Mouse (Mus musculus) 416B (cell line): Measurements from ENCODE around the gene Nfkbie.

ENCODE experiments used
- DNase-seq: peaks from one replicate; pipeline ENCODE4 v3.0.0; 2011; ENCODE audit warnings: low read depth

Nfkbie gene

DNA sequence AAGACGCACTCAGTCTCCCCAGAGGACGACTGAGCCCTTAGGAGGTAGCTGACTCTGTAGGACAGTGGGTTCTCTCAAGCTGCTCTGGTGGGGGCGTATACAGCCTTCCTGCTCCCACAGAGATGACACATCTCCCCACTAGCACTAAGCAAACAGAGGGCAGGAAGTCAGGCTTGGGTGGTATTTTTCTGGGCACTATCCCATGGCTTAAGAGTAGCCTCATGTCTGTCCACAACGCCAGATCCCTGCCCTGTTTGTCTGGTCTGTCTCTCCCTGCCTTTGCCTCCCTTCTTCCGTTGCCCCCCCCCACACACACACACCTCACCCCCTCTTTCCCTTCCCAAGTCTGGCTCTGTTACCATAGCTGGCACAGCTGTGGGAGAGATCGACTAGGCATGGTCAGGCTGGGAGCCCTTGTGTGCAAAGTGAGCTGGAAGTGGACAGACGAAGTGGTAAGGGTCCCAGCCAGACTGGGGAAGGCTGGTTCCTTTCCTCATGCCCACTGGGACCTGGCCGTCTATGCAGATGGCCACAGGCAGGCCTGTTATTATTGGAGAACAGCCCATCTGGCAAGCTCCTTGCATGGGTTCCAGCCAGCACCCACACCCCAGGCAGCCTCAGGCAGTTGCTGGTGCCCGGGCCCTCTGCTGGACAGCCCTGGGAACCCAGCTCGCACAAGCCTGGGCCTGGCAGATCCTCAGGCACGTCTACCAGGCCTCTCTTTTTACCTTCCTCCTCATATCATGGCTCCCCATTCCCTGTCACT lies 41.3 kb downstream of the Nfkbie start:
- DNase-seq, result peak; percentile 75

DNA sequence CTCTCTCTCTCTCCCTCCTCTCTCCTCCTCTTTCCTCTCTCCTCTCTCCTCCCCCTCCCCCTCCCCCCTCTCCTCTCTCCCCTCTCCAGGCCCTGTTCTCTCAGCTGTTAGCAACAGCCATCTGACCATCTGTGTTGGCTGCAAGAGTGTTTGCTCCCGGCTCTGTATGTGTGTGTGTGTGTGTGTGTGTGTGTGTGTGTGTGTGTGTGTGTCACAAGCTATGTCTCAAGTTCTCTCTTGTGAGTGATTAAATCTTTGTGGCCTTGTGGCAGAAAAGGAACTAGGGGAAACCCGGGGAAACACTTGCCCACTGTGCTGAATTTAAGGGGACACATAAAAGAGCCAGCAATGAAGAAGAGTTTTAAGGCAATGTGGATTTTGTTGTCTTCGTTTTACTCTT lies 42.3 kb downstream of the Nfkbie start:
- DNase-seq, result peak; percentile 90

DNA sequence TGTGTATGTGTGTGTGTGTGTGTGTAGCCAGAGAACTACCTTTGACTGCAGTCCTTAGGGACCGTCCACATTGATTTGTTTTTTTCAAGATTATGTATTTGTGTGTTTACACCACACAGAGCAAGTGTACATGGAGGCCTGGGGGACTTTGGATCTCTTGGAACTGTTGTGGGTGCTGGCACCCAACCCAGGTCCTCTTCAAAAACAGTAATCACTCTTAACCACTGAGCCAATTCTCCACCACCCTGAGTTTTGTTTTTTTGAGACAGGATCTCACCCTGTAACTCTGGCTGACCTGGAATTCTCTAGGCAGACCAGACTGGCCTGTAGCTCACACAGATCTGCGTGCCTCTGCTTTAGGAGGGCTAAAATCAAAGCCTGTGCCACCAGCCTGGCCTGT lies 42.9 kb downstream of the Nfkbie start:
- no peak for DNase-seq

DNA sequence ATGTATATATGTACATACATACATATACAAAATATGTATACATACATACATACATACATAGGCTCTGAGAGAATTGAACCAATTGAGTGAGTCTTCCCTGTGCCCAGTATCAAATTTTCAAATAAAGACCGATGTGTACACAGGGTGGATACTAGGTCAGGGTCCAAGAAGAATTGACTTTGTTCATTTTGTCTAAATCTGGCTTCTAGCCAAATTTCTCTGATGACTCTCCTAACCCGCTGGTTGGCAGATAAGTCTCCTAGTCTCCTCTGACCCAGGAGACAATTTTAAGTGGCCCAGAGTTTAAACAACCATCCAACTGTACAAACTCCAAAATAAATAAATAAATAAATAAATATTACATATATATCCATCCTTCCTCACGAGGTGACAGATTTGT lies 43.4 kb downstream of the Nfkbie start:
- DNase-seq, result no peak

DNA sequence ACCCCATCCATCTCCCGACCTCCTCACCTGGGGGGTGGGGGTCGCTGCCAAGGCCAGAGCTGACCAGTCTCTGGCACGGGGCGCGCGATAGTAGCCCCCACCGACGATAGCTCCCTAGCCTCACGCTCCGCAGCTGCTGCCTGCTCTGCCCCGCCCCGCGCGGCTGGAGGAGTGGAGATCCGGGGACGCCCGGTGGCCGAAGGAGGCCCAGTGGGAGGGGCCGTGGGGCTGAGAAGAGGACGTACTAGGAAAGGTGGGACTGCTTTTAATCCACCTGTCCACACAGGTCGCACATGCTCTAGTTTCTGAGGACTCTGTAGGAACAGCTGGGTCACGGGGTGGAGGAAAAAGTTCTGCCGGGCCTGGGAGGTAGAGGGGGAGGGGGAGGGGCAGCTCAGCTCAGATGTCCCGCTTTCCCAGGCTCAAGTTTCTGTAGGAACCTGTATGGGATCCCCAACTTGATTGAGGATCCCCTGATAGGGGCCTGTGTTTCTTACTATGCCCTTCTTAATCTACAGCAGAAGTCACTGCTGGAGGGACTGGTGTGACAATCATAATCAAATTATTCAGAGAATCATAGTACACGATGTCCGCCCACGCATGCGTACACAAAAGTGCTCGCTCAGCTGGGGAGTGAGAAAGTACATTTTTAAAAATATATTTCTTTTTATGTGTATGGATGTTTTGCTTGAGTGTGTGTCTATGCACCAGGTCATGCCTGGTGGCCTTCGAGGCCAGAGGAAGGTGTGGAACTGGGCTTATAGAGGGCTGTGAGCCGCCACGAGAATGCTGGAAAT lies 44.1 kb downstream of the Nfkbie start, which contains the start of gene Slc29a1:
Slc29a1 (minus strand) TSS at position 161 of the 797 bp plus-strand sequence.
- no peak for DNase-seq

DNA sequence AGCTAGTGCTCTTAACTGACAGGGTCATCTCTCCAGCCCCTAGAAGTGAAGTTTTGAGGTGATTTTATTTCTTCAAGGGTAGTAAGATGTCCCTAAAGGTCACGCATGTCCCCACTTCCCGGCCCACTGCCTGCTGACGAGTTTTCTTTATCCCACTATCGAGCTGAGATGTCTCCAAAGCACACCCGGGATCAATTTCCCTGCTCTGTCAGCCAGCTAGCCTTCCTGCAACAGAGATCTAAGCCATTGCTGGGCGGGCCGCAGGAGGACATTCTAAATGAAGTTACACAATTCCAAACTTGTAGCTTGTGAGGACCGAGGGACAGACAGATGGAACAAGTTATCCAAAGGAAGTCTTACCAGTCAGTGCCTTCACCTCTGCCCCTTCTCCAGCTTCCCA lies 44.8 kb downstream of the Nfkbie start:
- no peak for DNase-seq

DNA sequence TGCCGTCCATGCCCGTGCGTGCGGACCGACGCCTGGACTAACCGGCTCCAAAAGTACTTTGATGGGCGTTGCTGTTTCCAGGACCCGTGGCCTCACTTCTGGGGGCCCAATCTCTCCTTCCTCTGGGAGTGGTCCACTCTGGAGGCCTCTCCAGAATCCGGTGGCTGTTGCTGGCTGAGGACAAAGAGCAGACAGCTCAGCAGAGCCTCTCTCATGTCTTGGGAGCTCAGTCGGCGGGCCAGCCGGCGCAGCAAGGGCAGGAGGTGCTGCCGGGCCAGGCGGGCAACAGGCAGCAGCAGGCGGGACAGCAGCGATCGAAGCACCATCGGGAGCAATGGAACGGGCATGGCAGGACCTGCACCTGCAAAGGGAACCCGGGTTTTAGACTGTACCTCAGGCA lies 45.8 kb downstream of the Nfkbie start:
- DNase-seq, result no peak

DNA sequence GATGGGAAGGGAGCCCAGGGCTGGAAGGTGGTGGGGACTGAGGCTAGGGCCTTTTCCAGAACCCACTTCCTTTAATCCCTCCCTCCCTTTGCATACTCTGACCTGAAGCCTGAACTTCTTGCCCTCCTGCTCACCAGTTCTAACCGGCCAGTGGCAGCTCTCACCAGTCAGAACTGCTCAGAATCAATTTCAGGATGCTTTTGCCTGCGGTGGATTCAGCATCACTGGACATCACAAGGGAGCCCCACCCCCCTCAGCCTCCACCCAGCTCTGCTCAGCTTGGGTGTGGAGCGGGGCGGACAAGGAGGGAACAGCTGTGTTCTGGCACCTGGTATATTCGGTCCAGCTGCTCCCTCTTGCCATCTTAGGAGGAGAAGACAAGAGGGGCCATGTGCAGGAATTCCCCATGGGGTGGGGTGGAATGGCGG lies 46.4 kb downstream of the Nfkbie start, which contains the start of gene Mymx:
Mymx (minus strand) TSS at position 226 of the 428 bp plus-strand sequence.
- no peak for DNase-seq

DNA sequence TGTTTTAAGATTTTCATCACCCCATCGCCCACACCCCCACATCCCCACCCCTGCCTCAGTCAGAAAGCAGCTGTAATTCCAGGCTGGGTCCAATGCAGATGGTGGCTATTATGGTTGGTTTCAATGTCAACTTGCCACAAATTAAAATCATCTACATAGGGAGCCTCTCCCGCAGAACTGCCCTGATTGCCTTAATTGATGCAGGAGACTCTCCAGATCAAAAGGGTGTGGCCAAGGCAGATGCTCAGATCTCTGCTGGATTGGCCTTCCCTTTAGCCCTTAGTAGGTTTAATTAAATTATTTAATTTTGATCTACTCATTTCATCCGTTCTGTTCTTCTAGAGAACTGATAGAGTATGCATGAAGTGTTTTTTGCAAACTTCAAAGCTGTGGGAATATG lies 47.5 kb downstream of the Nfkbie start:
- no peak for DNase-seq

DNA sequence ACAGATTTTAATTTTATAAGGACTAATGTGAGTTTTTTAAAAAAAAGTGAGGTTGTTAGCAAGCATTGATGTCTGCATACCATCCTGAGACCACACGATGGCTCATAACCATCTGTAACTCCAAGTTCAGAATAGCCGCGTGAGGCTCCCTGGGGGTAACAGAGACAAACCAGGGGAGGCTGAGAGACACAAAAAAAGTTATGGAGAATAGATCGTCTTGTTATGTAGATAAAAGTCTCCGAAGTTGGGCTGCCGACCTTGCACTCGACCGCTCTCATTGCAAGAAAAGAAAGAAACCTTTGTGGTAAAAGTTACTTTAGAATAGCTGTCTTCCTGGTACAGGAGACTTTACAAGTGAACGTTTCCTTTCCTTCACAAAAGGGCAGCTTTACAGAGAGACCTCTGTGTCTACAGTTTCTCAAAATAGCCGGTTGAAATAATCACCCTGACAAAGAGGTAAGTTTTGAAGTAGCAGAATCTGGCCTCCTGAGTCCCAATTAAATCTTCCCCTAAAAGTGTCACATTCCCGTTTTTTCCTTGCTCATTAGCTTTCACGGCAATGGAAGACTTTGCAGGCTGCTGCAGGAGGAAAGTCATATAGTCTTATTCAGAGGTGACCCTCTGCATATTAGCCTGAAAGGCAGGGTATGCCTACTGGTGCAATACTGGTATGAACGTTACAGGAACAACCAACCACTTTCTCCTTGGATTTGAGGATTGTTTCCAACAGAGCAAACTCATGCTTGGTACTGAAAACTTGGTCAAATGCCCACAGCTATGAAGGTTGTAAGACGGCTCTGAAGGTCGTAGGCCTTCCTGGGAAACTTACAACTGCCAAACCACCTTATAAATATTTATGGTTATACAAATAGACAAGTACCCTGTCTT lies 51.7 kb downstream of the Nfkbie start:
- no peak for DNase-seq

DNA sequence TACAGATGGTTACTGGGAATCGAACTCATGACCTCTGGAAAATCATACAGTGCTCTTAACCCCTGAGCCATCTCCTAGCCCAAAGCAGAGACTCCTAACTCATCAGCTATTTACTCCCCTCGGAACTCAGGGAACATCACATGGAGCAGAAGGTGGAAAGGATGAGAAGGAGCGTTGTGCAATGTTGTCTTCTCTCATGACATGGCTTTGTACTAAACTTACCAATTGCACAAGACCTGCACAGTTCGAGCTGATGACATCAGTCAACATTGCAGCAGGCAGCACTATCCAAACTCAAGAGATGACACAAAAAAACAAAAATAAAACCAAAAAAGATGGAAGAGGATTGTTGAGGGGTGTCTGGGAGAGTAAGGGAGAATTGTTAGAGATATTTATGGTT lies 52.9 kb downstream of the Nfkbie start:
- DNase-seq, result peak; percentile 46

DNA sequence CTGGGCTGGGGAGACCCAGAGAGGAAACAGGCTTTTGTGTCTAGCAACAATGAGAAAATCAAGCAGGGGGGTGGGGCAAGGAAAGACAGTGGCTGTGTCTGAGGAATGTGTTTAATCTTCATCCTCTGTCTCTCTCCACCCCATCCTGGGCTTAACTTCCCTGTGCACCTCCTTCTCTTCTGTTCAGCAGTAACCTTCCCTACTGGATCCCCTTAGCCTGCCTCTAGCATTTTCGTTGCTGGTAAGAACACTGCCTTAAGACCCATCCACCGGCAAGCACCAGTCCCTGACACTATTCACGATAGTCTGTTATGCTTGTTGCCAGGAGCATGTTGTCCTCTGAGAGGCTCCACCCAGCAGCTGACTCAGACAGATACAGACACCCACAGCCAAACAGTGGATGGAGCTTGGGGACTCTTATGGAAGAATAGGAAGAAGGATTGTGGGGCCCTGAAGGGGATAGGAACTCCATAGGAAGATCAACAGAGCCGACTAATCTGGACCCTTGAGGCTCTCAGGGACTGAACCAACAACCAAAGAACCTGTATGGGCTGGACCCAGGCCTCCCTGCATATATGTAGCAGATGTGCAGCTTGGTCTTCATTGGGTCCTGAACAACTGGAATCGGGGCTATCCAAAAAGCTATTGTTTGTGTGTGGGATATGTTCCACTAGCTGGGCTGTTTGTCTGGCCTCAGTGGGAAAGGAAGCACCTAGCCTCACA lies 54.8 kb downstream of the Nfkbie start:
- DNase-seq, result no peak

DNA sequence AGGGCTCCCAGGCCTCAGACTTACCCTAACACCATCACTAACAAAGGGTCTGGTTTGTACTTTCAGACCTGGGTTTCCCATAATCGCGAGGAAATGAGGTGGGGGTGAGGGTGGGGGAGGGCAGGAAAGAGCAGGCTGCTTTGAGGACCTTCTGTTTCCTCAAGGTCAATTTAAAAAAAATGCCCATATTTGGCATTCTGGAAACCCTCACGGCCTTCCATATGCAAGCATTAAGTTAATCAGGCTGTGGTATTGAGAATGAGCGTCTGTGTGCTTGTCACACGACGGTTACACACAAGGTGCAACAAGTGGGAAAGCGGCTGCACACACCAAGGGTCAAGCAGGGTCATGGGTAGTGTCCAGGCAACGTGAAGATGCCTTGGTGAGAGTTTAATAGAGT lies 56.5 kb downstream of the Nfkbie start:
- DNase-seq, result no peak
